ENCODE assay signal across 15 mouse cellular contexts in genomic region chr1:24550031-24550430, GRCm38 (mm10). TPM values are rescaled to one million over a fixed set of nuclear protein-coding genes. Genes with fewer than 3 reads are reported as not detected.
DNase-seq lines count a peak whose midpoint lies in the region; ATAC-seq and TF ChIP-seq lines count a peak whose summit lies in the region.
"Had no signal": no experiment of that assay in that cellular context is flagged by ENCODE, and none has a peak within 500 bp of the region (broad histone marks: within the 10 kb centered on the region; RNA-seq: fewer than 3 reads in every experiment).

No protein-coding gene starts in this region.

- no peaks in the 10 kb centered on the region for H3K9me3 ChIP-seq in lung, embryonic 15.5 days
- H3K9me3 ChIP-seq in stomach, postnatal 0 days (ENCODE audit: control insufficient read depth, low read length), result no peaks in the 10 kb centered on the region
- H3K9me3 ChIP-seq: heart, embryonic 10.5 days had no signal

- H3K4me3 ChIP-seq in gastrocnemius, adult 2 months, result peak overlapping the region; percentile 53
- no peak overlapping the region for H3K4me3 ChIP-seq in lung, embryonic 15.5 days
- no peak overlapping the region for H3K4me3 ChIP-seq in stomach, postnatal 0 days (ENCODE audit: low read depth, low read length)
- H3K4me3 ChIP-seq: heart, embryonic 10.5 days had no signal

- peaks cover 5% of the 10 kb centered on the region; the same call in 1 of the 2 replicates for H3K4me1 ChIP-seq in lung, embryonic 15.5 days
- no peaks in the 10 kb centered on the region for H3K4me1 ChIP-seq in stomach, postnatal 0 days (replicated peaks; ENCODE audit: control insufficient read depth, insufficient read depth)
- H3K4me1 ChIP-seq: heart, embryonic 10.5 days had no signal

- 22% methylated on average over 10 of the region's 10 CpGs for WGBS in lung, embryonic 15.5 days
- WGBS in stomach, postnatal 0 days, result 27% methylated on average over 10 of the region's 10 CpGs

- no peak for TF ChIP-seq EP300 in stomach, postnatal 0 days (optimal IDR thresholded peaks at IDR 0.05)

- peak overlapping the region; percentile 27; the same call in 1 of the 2 replicates for H3K4me2 ChIP-seq in lung, embryonic 15.5 days
- 0 out of 2 replicates have a peak overlapping the region, but pooled peaks have one; percentile 18 for H3K4me2 ChIP-seq in stomach, postnatal 0 days (replicated peaks; ENCODE audit: low read depth)

- peak; percentile 42 for DNase-seq in gastrocnemius, adult 2 months
- no peak for DNase-seq in gastrocnemius, postnatal 36 days
- no peak for DNase-seq in lung, postnatal 14 days
- peak; percentile 28 for DNase-seq in forelimb bud, embryonic 11.5 days (ENCODE audit: low read depth, low spot score)
- no peak for DNase-seq in stomach, postnatal 0 days (ENCODE audit: low spot score)
- DNase-seq in urinary bladder, postnatal 4 days (ENCODE audit: low spot score in 2 of 2), result no peak
- DNase-seq: kidney, adult 8-10 months; layer of hippocampus, adult 9-11 months; lung, postnatal 10 days; right cerebral cortex, adult 18-20 months; thymus, postnatal 14 days had no signal

- no peaks in the 10 kb centered on the region for H3K36me3 ChIP-seq in lung, embryonic 15.5 days
- no peaks in the 10 kb centered on the region for H3K36me3 ChIP-seq in stomach, postnatal 0 days (ENCODE audit: control insufficient read depth, insufficient read depth, low read length)
- H3K36me3 ChIP-seq: heart, embryonic 10.5 days had no signal

- no peak overlapping the region for H3K9ac ChIP-seq in lung, embryonic 15.5 days
- H3K9ac ChIP-seq in stomach, postnatal 0 days (ENCODE audit: low read length), result no peak overlapping the region

- peak overlapping the region; percentile 62 for H3K27ac ChIP-seq in gastrocnemius, adult 2 months
- no peak overlapping the region for H3K27ac ChIP-seq in lung, embryonic 15.5 days
- H3K27ac ChIP-seq in stomach, postnatal 0 days (replicated peaks), result peak overlapping the region; percentile 40; the same call in 1 of the 2 replicates
- H3K27ac ChIP-seq: heart, embryonic 10.5 days had no signal

- no peak for ATAC-seq in lung, embryonic 15.5 days (ENCODE audit: borderline replicate concordance, extremely low read depth, low FRiP score, low TSS enrichment)
- no peak for ATAC-seq in stomach, postnatal 0 days (ENCODE audit: low FRiP score, low TSS enrichment)
- ATAC-seq: activated CD4-positive, CD25-positive, alpha-beta regulatory T cell, adult 4 months; midbrain, embryonic 16.5 days had no signal

- TF ChIP-seq CTCF in gastrocnemius, adult 2 months (IDR thresholded peaks at IDR 0.05), result no peak
- TF ChIP-seq CTCF in stomach, postnatal 0 days (IDR thresholded peaks at IDR 0.05; ENCODE audit: low read depth), result no peak

- H3K27me3 ChIP-seq in lung, embryonic 15.5 days, result no peaks in the 10 kb centered on the region
- H3K27me3 ChIP-seq in stomach, postnatal 0 days (ENCODE audit: control insufficient read depth, insufficient read depth, low read length), result no peaks in the 10 kb centered on the region

- intact Hi-C loops in gastrocnemius, adult 2 months (cut with DNase I), result no loop called here
- intact Hi-C loops in gastrocnemius, postnatal 36 days (cut with DNase I), result no loop called here

RNA-seq across cellular contexts. Expression of gene Col19a1, which starts 37.2 kb away (rescaled TPM):
- total RNA-seq in gastrocnemius, adult 2 months (2021), result 1 to 10 TPM in 1 of 2 experiments, under 1 TPM in 1; 0.50 to 2.0 TPM
- total RNA-seq in gastrocnemius, postnatal 36 days (2021), result 1 to 10 TPM; 1.4 to 1.9 TPM
- polyA plus RNA-seq in lung, embryonic 15.5 days (2015; fragmentation: Nextera tagmentation; extraction: Ambion mirVana), result 0.09 and 0.12 TPM in 2 replicates
- 3.6 and 4.0 TPM in 2 replicates for polyA plus RNA-seq in stomach, postnatal 0 days (2015; fragmentation: Nextera tagmentation; extraction: Ambion mirVana)

Comparison
In these comparisons a context has a peak if more than half of its experiments do, and no peak if none do; other contexts are left out.
1. DNase-seq: peak in gastrocnemius, adult 2 months (single experiment) and forelimb bud, embryonic 11.5 days (single experiment); none in gastrocnemius, postnatal 36 days (0 of 2), lung, postnatal 14 days (single experiment), stomach, postnatal 0 days (single experiment) and urinary bladder, postnatal 4 days (0 of 2).